Mouse (Mus musculus) hindbrain, embryonic 11.5 days (tissue): ENCODE results near the gene Gripap1. TPM values are rescaled to one million over a fixed set of nuclear protein-coding genes. Genes with fewer than 3 reads are reported as not detected.
"Not testable (repeated sequence)": the region's sequence is repeated elsewhere in the genome, so short reads cannot be mapped to it uniquely, and the experiment has no call there.

ENCODE experiments used
- ATAC-seq: fragments of 200-750 bp; cut with Nextera tagmentation; 2 replicates; pipeline ENCODE4 v1.8.0; 2017; ENCODE audit warnings: mild to moderate bottlenecking, moderate TSS enrichment, moderate library complexity; ENCODE audit not compliant: low FRiP score
- DNase-seq: peaks from one replicate; pipeline ENCODE4 v3.0.0-alpha.2; 2015; ENCODE audit warnings: low spot score
- H3K27ac ChIP-seq: fragments of 300-500 bp; sonication (generic); 2 replicates; pipeline ENCODE4 v1.5.1; 2014; ENCODE audit warnings: mild to moderate bottlenecking, low read depth, low read length
- H3K27me3 ChIP-seq: fragments of 300-500 bp; sonication (generic); 2 replicates; pipeline ENCODE4 v1.6.1; 2014; ENCODE audit warnings: mild to moderate bottlenecking, low read length, moderate library complexity, mixed read lengths; ENCODE audit not compliant: control insufficient read depth, insufficient read depth
- H3K36me3 ChIP-seq: fragments of 300-500 bp; sonication (generic); 2 replicates; pipeline ENCODE4 v1.6.1; 2014; ENCODE audit warnings: mild to moderate bottlenecking, low read length, moderate library complexity, mixed read lengths; ENCODE audit not compliant: control insufficient read depth, insufficient read depth
- H3K4me1 ChIP-seq: fragments of 300-500 bp; sonication (generic); replicated peaks from 2 replicates; pipeline ENCODE4 v1.6.1; 2014; ENCODE audit warnings: low read length, mixed read lengths; ENCODE audit not compliant: control insufficient read depth, insufficient read depth
- H3K4me2 ChIP-seq: fragments of 300-500 bp; sonication (generic); replicated peaks from 2 replicates; pipeline ENCODE4 v1.6.1; 2014; ENCODE audit warnings: mild to moderate bottlenecking, low read depth, low read length
- H3K4me3 ChIP-seq: fragments of 300-500 bp; sonication (generic); 2 replicates; pipeline ENCODE4 v1.5.1; 2014; ENCODE audit warnings: low read depth, low read length
- H3K9ac ChIP-seq: fragments of 300-500 bp; sonication (generic); 2 replicates; pipeline ENCODE4 v1.6.1; 2014; ENCODE audit warnings: low read depth, low read length
- H3K9me3 ChIP-seq: fragments of 300-500 bp; sonication (generic); 2 replicates; pipeline ENCODE4 v1.6.1; 2016; ENCODE audit warnings: low read length; ENCODE audit not compliant: control insufficient read depth
- WGBS: fragments of 180-500 bp; shearing (Covaris S2); extraction: QIAGEN DNeasy Blood & Tissue Kit; methylation state at CpG from one replicate; pipeline ENCODE4 v1.1.7; 2014; 5-methylcytosine and 5-hydroxymethylcytosine counted together
- polyA plus RNA-seq: library from polyadenylated mRNA; unstranded; fragments of >200 nt; fragmentation: Nextera tagmentation; extraction: Ambion mirVana; gene quantifications from 2 replicates; pipeline ENCODE4 v1.2.1, GENCODE M21; 2014

Gene Gripap1
- polyA plus RNA-seq, 1 experiment from 2014 or later = 46.1 TPM

DNA sequence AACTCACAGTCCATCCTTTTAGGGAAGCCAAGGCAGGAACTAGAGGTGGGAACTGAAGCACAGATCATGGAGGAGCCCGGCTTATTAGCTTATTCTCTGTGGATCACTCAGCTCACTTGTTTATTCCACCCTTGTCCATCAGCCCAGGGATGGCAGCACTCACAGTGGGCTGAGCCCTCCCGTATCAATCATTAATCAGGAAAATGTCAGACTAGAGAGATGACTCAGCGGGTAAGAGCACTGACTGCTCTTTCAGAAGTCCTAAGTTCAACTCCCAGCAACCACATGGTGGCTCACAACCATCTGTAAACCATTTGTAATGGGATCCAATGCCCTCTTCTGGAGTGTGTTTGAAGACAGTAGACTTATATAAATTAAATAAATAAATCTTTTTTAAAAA is 7.8 kb downstream of the Gripap1 start:
- H3K4me1 ChIP-seq = no peaks in the 10 kb centered on the region
- no peak for DNase-seq
- no peaks in the 10 kb centered on the region for H3K9me3 ChIP-seq
- 88% methylated on average over 3 of the region's 3 CpGs for WGBS
- ATAC-seq = no peak
- H3K4me2 ChIP-seq = no peak overlapping the region
- no peaks in the 10 kb centered on the region for H3K36me3 ChIP-seq
- H3K27me3 ChIP-seq = no peaks in the 10 kb centered on the region
- no peak overlapping the region for H3K4me3 ChIP-seq
- H3K27ac ChIP-seq = no peak overlapping the region
- no peak overlapping the region for H3K9ac ChIP-seq

DNA sequence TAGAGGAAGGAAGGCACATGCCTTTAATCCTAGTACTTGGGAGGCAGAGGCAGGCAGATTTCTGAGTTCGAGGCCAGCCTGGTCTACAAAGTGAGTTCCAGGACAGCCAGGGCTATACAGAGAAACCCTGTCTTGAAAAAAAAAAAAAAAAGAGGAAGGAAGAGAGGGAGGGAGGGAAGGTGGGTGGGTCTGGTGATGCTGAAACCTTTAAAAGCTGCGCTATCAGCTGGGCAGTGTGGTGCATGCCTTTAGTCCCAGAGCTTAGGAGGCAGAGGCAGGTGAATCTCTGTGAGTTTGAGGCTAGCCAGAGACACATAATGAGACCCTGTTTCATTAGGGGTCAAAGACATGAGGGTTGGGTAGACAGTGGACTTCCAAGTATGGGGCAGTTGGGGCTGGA is 12.6 kb downstream of the Gripap1 start:
- ATAC-seq, H3K4me1 ChIP-seq, H3K4me2 ChIP-seq, H3K9me3 ChIP-seq, H3K9ac ChIP-seq, H3K36me3 ChIP-seq, DNase-seq, H3K27ac ChIP-seq, H3K27me3 ChIP-seq, H3K4me3 ChIP-seq: not testable (repeated sequence)
- 89% methylated on average over 2 of the region's 2 CpGs for WGBS

- not testable (repeated sequence) for H3K4me1 ChIP-seq, H3K4me2 ChIP-seq, H3K4me3 ChIP-seq, H3K36me3 ChIP-seq, ATAC-seq, H3K27me3 ChIP-seq, H3K9me3 ChIP-seq, H3K27ac ChIP-seq, H3K9ac ChIP-seq
- peak; percentile 10 for DNase-seq
- 53% methylated on average over 8 of the region's 8 CpGs for WGBS
These were observed 25.5 kb downstream of the Gripap1 start for GRCm38 (mm10) chrX:7815016-7815415.

DNA sequence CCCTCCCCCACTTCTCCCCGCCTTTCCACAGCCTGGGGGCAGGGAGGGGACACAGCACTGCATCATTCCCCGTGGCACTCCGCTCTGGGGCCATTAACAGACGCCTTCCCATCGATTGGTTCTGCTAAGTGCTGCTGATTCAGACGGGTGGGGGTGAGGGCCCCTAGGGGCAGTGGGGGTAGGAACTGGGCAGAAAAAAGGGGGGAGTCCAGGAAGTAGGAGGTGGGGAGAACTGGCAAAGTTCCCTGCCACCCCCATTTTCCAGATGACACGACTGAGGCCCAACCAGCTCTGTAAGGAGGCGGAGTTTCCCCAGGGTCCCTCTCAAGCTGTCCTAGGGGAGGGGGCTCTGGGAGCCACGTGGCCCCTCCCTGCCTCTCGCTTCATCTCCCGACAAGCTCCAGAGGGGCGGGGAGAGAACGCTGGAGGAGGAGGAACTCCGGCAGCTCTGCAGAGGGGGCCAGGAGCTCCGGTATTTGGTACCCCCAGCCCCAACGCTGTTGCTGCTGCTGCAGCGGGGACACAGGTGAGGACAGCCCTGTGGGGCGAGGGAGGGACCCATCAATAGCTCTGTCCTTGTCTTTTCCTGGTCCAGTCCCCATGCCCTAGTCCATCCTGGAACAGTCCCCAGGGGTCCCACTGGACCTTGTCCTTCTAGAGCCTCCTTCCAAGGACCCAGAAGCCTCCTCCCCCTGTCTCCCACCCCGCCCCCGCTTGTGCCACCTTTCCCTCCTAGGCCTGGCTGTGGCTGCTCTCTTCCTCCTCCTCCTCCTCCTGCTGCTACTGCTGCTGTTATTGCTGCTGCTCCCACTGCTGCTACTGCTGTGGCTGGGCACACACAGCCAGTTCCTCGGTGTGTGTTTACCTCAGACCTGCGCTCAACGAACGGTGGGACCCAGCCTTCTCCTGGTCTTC is 32.6 kb downstream of the Gripap1 start, which contains the start of gene Kcnd1:
Gene Kcnd1, plus strand, starts transcription at position 425 of the 915 bp plus-strand sequence.
- ATAC-seq (peak; percentile 56), DNase-seq (peak; percentile 10)
- H3K27me3 ChIP-seq = no peaks in the 10 kb centered on the region
- no peak within 1 kb of the TSS for H3K27ac ChIP-seq
- 25% methylated on average over 17 of the region's 24 CpGs for WGBS
- H3K4me1 ChIP-seq = no peaks in the 10 kb centered on the region
- H3K9me3 ChIP-seq = no peaks in the 10 kb centered on the region; the same call in 1 of the 2 replicates
- H3K4me3 ChIP-seq = peak within 1 kb of the TSS; percentile 14
- peak within 1 kb of the TSS; percentile 34; the same call in 1 of the 2 replicates for H3K4me2 ChIP-seq
- H3K9ac ChIP-seq = no peak within 1 kb of the TSS
- no peaks in the 10 kb centered on the region for H3K36me3 ChIP-seq

DNA sequence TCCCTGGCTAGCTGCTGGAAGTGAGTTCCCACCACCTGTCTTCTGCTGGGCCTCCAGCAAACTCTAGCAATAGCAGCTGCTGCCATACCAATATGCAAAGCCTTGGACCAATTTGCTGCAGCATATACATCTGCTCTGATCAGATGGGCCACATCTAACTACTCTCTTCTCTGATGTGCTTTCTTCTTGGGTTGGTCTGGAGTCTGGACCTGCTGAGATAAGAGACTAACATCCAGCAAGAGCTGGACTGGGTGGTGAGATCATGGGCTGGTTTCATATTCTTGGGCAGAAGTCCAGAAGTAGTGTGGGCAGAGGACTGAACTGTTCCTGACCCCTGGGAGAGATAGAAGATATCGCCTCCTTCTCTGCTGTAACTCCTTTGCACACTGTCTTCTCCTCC is 47.6 kb downstream of the Gripap1 start:
- no peaks in the 10 kb centered on the region for H3K9me3 ChIP-seq
- no peak overlapping the region for H3K9ac ChIP-seq
- 78% methylated on average over 1 of the region's 1 CpGs for WGBS
- H3K27me3 ChIP-seq = no peaks in the 10 kb centered on the region
- no peak overlapping the region for H3K4me3 ChIP-seq
- H3K4me1 ChIP-seq = no peaks in the 10 kb centered on the region
- no peak overlapping the region for H3K27ac ChIP-seq
- no peaks in the 10 kb centered on the region for H3K36me3 ChIP-seq
- no peak overlapping the region for H3K4me2 ChIP-seq
- ATAC-seq (no peak), DNase-seq (no peak)

DNA sequence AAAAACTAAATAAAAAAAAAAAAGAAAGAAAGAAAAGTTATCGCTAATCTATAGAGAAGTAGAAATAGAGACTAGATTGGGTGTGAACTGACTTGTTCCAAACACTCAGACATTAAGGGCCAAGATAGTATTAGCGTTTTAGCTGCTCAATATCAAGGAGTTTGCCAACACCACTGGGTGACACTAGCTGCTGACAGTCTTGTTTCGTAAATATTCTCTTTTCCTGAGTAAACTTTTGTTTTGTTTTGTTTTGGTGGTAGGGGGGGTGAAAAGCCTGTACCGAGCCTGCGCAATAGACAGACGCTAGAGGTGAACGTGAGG is 51.2 kb downstream of the Gripap1 start:
- H3K36me3 ChIP-seq = no peaks in the 10 kb centered on the region
- no peaks in the 10 kb centered on the region for H3K27me3 ChIP-seq
- ATAC-seq = no peak
- no peaks in the 10 kb centered on the region for H3K9me3 ChIP-seq
- no peak for DNase-seq
- no peak overlapping the region for H3K9ac ChIP-seq
- peak overlapping the region; percentile 25; the same call in 1 of the 2 replicates for H3K4me2 ChIP-seq
- WGBS = 13% methylated on average over 7 of the region's 7 CpGs
- H3K4me1 ChIP-seq = 0 out of 2 replicates have a peak, but pooled peaks cover 2% of the 10 kb centered on the region
- H3K4me3 ChIP-seq = no peak overlapping the region; the same call in 1 of the 2 replicates
- H3K27ac ChIP-seq = no peak overlapping the region

GRCm38 (mm10) chrX:7841163-7842162 is 51.9 kb downstream of the Gripap1 start, which contains the start of gene Otud5:
Gene Otud5 (plus strand): TSS chrX:7841364.
- Histone ChIP-seq H3K4me2 (peak within 1 kb of the TSS; percentile 60), H3K4me1 (0 out of 2 replicates have a peak, but pooled peaks cover 2% of the 10 kb centered on the region), H3K9ac (peak within 1 kb of the TSS; percentile 77), H3K27me3 (no peaks in the 10 kb centered on the region), H3K36me3 (no peaks in the 10 kb centered on the region), H3K27ac (peak within 1 kb of the TSS; percentile 75), H3K4me3 (peak within 1 kb of the TSS; percentile 85), H3K9me3 (no peaks in the 10 kb centered on the region)
- ATAC-seq = peak; percentile 98
- DNase-seq = peak; percentile 89
- 11% methylated on average over 70 of the region's 74 CpGs for WGBS

- DNase-seq (peak; percentile 7), ATAC-seq (no peak)
- Histone ChIP-seq H3K36me3 (no peaks in the 10 kb centered on the region), H3K9ac (peak overlapping the region; percentile 77), H3K4me3 (peak overlapping the region; percentile 85), H3K27me3 (no peaks in the 10 kb centered on the region), H3K4me2 (peak overlapping the region; percentile 60), H3K4me1 (0 out of 2 replicates have a peak, but pooled peaks cover 2% of the 10 kb centered on the region), H3K9me3 (no peaks in the 10 kb centered on the region), H3K27ac (peak overlapping the region; percentile 68)
- WGBS = 20% methylated on average over 23 of the region's 42 CpGs
These were observed 52.8 kb downstream of the Gripap1 start for GRCm38 (mm10) chrX:7842318-7842717.
